Mouse (Mus musculus) fat pad, adult 2 months (tissue): ENCODE data around the gene Satb2.
"Not testable (repeated sequence)": the region's sequence is repeated elsewhere in the genome, so short reads cannot be mapped to it uniquely, and the experiment has no call there.

Source experiments
- DNase-seq: peaks from one replicate; pipeline ENCODE4 v3.0.0-alpha.2; 2011; ENCODE audit warnings: low read depth, low spot score; ENCODE audit errors: extremely low read depth

Gene Satb2

DNA sequence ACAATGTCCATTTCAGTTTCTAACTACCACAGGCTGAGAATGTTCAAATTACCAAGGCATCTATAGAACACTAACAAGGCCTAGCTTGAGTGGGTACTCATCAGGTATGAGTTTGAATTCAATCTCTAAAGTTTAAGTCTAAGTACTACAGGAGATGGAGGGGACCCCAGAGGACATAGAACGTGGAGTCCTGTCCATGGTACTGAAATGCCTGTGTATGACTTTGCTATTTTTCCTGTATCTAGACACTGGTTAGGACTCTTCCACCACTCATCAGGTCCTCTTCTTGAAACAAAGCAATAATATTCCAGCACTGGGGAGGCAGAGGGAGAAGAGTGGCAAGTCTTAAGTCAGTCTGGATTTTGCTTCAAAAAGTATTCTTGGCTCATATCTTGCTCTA, 139.5 kb downstream of the Satb2 start:
- DNase-seq, result no peak

DNA sequence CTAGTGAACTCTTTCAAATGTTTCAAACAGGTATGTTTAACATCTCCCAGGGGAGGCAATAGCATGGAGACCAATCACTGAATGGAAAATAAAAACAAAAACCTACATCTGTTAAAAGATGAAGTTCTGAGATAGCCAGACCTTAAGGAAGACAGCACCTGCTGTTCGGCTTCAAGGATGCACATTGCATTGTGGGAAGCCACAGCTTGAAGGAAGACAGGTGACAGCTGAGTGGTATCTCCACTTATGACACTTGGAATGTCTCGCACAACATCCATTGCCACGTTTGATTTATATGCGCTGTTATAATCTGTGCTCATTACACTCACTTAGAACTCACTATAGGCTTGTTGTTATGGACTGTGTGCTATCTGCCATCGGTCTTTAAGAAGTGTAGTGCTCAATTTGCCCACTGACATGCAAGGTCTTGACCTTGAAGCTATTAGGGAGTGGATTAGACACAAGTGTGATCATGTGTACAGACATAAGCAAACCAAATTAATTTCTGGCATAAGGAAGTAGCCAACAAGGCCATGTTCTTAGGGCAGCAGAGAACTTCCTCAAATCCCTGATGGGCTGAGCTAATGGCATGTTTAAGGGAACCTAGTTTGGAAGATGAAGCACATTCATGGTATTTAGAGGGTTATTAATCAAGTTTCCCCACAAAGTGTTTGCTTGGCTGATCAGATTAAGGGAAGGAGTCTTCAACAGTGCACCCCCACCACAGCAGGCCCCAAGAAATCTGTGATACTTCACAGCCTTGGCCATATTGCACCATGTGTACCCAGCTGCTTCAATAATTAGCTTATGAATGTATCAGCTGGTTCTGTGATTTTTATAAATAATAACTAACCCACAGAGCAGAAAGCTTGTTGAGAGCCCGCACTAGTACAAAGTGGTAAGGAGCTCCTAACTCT, 144.2 kb downstream of the Satb2 start:
- no peak for DNase-seq

DNA sequence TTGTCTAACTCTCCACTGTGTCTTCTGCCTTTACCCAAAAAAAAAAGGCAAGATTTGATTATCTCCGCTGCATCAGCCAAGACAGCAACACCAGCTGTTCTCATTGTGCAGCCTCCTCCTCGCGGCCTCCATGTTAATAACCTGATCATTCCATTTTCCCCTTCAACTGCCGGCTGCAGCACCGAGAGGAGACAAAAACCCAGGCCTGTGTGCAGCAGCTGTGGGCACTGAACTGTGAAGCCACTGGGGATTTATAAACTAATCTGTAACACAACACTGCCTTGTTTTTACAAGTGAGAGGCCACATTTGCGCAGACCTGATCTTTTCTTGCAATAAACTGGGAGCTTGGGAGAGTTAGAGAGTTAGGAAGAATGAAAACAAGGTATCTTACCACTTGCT, 145.1 kb downstream of the Satb2 start:
- no peak for DNase-seq

DNA sequence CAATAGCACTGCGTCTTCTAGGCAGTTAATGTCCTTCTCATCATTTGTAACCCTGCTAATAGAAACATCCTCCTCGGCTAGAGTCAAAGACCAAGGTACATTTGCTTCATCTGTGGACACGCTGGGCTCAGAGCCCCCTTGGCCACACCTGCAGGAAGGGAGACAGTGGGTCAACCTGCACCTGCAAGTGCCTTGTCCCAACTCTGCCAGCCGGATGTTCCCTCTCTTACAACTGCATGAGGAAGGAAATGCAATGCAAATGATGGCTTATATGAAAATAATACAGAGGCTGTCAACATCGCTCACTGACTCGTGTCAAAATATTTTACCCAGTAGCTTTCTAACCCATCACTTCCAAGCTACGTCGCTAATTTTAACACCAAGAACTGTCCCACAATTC, 145.7 kb downstream of the Satb2 start:
- no peak for DNase-seq

DNA sequence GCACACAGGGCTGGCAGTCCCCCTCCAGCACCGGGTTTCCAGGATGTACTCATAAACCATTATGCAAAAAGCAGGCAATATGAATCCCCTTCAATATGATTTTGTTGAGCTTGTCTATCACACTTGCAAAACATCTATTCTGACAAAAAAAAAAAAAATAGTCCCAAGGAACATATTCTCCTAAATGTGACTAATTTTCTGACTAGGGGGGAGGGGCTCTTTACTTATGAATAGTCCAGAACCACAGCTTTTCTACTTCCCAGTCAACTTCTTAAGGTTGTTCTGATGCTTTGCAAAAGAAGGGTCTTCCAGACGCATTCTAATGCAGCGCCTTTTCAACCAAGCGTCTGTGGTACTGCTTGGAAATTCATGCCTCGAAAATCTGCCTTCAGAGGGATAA, 155.7 kb downstream of the Satb2 start:
- no peak for DNase-seq

DNA sequence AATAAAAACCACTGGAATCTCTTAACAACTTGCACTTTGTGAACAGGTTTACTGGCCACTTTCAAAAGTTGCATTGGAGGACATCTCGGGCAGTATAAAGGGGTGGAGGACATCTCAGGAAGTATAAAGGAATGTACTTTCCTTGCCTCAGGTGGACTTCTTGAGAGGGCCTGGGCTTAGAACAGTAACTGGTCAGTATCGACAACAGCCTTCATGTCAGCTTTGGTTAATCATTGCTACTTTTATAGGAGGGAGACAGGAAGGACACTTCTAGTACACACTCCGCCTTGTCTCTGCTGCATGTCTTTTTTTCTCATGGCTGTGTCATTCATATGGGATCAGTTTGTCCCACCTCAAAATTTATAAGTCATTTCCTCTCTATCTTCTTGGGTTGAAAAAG, 156.4 kb downstream of the Satb2 start:
- DNase-seq, result no peak

DNA sequence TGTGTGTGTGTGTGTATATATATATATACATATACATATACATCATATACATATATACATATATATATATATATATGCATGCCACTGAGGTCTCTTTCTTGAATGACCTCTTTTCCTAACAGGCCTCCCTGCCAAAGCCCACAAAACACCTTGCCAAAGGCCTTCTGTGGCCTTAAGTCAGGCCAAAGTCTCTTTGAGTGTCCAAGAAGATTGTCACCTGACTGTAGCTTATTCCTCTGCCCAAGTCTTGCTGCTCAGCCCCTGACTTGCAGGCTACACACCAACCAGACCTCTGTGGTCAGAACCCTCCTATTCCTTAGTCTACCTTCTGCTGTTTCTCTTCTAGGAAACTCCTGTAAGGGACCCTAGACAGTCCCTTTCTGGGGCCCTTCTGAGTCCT, 164.9 kb downstream of the Satb2 start:
- DNase-seq, result no peak

DNA sequence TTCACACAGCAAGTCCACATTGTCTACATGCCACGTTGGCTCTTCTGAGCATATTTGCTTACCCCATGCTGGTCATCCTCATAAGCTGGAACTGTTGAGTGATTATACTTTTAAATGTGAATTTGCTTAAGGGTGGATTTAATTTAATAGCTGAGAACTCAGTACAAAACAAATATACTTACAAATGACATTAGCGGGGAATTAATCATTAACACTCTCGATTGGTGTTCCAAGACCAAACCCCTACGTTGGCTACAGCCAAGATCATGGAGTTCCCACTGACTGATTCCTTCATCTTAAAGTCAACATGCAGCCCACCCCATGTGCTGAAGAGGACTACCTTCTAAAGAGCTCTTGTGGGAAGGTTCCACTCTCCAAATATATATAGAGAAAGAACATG, 165.5 kb downstream of the Satb2 start:
- no peak for DNase-seq

DNA sequence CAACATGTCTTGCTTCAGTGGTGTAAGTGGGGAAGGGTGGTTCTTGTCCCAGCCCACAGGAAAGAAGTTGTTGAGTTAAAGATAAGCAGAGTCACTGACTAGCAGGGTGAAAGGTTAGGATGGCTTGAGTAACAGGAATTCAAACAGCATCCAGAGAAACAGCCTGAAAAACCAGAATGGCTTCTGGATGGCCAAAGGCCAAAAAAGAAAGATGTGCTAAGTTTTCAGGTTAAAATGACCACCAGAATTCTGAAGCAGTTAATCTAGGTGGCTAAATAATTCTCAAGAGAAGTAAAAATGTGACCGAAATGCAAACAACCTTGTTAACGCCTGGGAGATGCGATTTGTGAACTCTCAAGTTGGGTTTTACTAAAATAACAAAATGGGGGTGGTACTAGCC, 167.0 kb downstream of the Satb2 start:
- no peak for DNase-seq

DNA sequence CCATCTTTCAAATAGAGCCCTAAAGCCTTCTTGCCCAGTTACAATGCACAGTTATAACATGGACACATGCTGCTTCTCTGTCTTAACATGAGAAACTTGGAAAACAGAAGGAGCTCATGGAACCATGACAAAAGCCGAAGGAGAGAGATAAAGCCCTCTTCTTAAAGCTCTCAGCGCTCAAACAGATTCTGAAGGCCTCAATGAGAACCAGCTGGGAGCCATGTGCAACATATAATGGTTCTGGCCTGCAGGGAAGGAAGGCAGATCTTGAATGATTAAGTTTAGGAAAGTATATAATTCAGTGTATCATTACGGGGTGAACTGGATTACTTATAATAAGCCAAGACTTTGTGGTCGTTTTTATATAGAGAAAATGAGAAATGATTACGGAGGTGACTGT, 172.4 kb downstream of the Satb2 start:
- no peak for DNase-seq

DNA sequence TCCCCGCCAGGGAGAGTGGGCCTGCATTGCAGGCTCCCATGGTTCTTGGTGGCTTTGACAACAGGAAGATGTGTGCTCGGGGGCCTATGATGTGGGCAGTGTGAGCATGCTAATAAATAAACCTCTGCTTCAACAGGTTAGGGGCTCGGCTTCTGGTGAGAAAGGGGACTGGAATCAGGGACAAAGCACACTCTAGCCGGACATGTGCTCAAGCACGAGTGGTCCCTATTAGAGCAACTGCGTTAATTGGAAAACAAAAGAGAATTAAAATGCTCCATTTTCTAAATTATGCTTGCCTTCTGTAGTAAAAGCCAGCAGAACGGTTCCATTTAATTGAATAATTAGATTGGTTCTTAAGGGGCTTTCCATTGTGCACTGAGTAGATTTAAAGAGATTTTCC, 177.8 kb downstream of the Satb2 start:
- DNase-seq, result no peak

DNA sequence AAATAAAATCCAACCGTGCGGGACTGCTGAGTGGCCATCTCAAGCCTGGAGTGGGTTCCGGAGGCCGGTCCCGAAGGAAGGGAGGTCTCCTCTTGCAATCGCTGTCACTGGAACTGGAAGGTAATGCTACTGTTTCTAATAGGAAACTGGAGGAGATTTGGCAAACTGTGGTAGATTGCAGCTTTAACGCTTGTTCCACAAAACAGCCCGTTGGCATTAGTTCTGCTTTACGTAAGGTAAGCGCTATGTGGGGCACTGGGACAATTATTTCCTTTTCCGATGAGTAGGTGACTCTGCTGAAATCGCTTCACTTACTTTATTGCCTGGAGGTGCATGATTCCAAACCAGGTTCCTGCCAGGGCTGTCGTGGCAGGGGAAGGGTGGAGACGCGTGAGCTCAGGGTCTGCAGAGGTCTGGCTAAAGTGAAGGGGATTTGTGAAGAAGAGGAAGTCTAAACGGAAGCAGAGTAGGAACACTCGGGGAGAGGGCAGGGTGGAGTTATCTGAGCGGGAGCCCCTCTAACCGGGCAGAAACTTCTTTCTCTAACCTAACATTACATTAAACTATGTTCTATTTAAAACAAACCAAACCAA, 183.3 kb downstream of the Satb2 start:
- DNase-seq, result no peak

DNA sequence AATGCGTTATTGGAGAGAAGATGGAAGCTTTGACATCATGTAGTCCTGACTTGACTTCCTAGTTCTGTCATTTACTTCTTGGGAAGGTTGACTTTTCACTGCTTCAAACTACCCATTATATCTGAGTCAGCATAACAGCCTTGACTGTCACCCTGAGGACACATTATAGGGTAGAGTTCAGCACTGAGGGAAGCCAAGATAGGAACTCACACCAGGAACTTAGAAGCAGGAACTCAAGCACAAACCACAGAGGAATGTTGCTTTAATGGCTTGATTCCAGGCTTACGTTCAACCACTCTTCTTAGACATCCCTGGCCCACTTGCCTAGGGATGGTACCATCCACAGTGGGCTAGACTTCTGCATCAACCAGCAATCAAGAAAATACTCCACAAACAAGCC, 188.8 kb downstream of the Satb2 start:
- DNase-seq, result no peak

DNA sequence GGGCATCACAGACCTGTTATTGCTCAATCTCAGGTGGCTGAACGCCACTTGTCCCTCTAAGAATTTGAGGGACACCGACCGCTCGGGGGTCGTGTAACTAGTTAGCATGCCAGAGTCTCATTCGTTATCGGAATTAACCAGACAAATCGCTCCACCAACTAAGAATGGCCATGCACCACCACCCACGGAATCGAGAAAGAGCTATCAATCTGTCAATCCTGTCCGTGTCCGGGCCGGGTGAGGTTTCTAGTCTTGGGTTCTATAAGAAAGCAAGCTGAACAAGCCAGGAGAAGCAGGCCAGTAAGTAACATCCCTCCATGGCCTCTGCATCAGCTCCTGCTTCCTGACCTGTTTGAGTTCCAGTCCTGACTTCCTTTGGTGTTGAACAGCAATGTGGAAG, 196.3 kb downstream of the Satb2 start:
- not testable (repeated sequence) for DNase-seq

DNA sequence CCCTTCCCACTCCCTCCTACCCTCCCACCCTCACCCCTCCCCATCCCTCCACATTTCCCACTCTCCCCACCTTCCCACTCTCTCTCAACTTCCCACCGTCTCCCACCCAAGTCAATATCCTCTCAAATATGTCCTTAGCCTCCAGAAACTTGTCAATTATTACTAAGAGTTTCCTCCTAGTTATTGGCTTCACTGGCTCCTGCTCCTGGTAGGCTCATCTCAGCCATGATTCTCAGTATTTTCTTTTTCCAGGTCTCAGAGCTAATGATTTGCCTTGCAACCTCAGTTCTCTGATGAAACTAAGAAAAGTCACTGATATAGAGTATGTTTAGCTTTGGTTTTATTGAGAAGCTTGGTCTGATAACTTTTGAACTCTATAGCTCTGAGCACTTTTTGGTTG, 214.2 kb downstream of the Satb2 start:
- no peak for DNase-seq

DNA sequence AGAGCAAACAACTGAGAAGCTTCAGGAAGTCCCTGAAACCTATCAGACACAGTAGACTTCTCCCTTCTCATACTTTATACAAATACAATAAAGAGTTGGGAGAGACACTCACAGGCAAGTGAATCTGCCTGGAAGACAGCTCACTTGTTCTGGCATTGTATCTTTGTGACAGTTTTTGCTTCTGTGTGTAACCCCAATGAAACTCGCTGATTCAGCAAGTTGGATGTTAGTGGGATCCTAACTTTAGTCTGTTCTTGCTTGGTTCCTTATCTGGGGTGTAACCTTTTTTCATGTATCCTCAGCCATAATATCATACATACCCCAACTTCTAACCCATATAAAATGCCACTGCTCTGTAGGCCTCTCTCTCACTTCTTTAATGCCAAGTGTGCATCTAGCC, 216.9 kb downstream of the Satb2 start:
- DNase-seq, result no peak

DNA sequence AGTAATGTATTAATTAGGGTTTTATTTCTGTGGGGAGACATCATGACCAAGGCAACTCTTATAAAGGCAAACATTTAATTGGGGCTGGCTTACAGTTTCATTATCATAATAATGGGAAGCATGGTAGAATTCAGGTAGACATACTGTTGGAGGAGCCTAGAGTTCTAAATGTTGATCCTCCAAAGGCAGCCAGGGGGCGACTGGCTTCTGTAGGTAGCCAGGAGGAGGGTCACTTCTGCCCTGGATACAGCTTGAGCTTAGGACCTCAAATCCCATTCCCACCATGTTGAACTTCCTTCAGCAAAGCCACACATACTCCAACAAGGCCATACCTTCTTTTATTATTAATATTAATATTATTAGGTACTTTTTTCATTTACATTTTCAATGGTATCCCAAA, 225.2 kb downstream of the Satb2 start:
- no peak for DNase-seq

DNA sequence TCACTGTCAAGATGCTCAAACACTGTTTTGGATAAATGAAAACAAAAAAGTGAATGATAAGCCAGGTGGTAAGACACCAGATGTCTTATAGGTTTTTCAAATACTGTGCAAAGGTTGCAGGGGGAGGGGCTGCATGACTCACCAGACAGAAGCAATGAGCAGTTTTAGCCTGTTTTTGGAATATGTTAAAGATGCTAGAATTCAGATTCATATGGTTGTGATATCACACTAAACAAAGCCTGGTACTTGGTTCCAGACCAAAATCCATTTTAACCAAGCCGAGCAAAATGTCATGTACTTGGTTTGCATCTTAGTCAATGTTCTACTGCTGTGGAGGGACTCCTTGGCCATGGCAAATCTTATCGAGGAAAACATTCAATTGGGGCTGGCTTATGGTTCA, 227.8 kb downstream of the Satb2 start:
- DNase-seq, result no peak

DNA sequence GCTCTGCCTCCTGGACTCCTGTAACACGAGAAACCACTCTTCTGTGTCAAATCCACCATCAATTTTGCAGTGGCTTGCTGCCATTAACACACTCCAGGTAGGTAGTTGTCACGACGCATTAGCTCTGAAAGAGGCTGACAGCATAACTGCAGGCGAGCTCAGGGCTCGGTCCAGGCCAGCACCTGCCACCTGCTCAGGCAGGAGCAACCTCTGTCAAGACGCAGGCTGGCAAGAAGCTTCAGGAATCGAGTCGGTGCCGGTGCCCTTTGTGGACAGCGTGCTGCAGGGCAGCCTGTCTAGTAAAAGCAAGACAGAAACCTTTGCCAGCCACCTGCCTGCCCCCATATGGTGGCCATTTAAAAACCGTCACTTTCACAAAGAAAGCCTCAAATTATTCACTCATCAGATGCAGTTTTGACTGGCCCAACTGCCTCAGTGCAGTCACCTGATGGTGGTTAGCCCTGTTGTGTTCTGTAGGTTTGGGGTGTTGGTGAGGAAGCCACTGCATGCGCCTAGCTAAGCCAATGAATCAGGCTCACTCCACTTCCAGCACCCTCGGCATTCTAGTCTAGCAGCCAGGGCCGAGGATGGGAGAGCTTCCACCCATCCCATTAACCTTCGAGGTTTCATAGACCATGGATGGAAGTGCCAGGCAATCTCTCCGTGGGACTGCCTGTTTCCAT, 228.7 kb downstream of the Satb2 start:
- no peak for DNase-seq

DNA sequence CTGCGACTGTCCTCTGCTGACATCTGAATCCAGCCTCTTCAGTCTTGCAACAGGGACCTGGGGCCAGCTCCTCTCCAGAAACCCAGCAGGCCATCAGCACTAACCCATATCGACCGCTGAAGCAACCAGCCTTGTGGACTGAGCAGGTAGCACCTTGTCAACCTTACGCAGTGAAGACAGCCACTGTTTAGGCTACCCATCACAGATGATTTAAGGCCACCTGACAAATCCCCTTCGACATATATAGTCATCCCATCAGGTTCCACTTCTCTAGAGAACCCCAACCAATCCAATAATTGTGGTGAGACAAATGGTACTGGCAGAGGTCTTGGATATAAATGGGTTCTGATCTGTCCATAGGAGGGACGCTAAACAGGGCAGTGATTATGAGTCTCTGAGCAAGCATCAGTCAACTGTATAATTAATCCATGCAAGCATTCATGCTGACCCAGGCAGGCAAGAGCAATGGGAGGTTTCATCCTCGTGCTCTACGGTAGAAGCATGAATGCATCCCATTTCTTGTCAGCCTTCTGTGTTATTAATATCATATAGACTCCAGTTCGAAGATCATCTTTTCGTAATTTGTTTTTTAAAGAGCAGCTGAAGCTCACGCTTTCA, 229.5 kb downstream of the Satb2 start:
- DNase-seq, result no peak
